Mouse (Mus musculus) megakaryocyte, embryonic 14.5 days (primary cell): ENCODE results near the gene Smg9.

Experiments used
- FLI1 ChIP-seq: IDR thresholded peaks from 2 replicates; pipeline ENCODE4 v1.6.1; 2012; ENCODE audit warnings: low read length, inconsistent platforms, mixed read lengths
- GATA1 ChIP-seq: IDR thresholded peaks from 3 replicates; pipeline ENCODE4 v1.6.1; 2012; ENCODE audit warnings: mixed read lengths, low read length, inconsistent platforms, borderline replicate concordance

GRCm38 (mm10) chr7:24402851-24403250 is 3.4 kb downstream of the Smg9 start:
- TF ChIP-seq GATA1 (no peak), FLI1 (no peak)
